Mouse (Mus musculus) cerebellum, adult 18-20 months (tissue): ENCODE results near the gene Rxylt1.

Experiments
- DNase-seq, 2 experiments: peaks; one replicate each; pipeline ENCODE4 v3.0.0; 2021

Rxylt1 gene

DNA sequence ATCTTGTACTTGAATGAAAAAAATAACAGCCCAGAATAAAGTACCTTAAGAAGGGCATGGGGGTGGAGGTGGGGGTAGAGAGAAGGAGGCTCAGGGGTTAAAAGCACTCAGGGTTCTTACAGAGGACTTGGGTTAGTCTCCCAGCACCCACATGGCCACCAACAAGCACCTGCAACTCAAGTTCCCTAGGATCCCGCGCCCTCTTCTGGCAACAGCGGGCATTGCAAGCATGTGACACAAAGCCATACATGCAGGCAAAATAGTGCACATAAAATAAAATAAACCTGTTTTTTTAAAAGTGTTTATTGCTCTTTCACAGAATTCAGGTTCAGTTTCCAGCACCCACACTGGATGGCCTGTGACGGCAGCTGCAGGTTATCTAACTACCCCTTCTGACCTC is 56.8 kb downstream of the Rxylt1 start:
- no peak for DNase-seq

DNA sequence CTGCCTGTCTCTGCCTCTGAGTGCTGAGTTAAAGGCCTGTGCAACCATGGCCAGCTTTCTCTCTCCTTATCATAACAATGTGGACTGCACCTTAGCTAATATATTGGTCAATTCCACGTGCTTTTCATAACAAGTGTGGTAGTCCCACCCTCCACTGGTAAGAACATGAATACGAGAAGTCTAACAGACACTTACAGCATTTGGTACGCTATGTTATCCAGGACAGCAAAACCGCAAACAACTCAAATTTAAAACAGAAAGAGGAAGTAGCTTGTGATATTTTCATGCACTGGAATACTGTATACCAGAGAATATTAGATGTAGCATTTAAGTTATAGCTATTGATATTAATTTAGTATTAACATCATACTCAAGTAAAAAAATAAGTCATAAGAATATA is 57.6 kb downstream of the Rxylt1 start:
- no peak for DNase-seq

DNA sequence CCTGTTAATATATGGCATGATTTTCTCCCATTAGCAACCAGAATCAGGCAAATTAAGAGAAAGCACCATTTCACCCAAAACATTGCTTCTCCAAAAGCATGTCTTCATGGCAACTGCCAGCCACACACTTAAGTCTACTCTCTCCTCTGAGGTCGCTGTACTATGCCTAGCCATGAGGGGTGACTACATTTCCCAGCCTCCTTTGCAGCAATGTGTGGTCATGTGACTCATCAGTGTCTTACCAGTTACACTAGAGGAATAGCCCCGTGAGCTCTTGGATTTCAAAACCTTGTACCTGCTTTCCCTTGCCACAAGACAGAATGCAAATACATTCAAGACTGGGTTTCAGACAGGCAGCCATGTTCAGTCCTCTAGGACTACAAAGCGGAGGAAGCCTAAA is 58.6 kb downstream of the Rxylt1 start:
- no peak for DNase-seq

DNA sequence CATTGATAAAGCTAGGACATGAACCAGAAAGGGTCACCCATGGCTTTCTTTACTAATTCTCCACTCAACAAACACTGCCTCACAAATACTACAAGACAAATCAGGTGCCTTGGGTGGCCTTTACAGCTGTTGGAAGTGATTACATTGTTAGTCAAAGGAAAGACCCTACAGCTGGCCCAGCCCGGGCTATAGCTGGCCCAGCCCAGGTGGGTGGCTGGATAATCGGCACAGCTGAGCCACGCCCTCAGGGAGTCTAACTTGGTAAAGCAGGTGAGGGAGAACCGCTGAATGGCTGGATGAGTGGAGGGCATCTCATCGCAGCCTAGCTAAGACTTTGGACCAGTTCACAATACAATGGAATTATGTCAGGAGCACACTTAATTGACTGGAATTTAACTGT is 63.9 kb downstream of the Rxylt1 start:
- no peak for DNase-seq

DNA sequence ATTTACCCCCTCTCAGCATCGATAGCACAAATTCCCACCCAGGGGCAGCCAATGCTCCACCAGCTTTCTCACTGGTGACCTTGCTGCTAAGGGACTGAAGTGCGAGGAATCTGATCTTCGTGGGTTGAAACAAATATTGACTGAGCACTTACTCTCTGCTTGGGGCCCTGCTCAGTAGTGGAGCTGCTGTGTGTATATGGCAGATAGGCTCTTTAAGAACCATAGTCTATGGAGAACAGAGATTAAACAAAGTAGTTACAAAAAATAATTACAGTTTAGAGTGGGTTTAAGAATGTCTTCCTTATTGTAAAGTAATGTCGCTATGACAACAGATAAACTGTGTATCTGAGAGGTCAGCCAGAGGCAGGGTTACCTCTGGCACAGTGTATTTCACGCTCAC is 66.8 kb downstream of the Rxylt1 start:
- no peak for DNase-seq

DNA sequence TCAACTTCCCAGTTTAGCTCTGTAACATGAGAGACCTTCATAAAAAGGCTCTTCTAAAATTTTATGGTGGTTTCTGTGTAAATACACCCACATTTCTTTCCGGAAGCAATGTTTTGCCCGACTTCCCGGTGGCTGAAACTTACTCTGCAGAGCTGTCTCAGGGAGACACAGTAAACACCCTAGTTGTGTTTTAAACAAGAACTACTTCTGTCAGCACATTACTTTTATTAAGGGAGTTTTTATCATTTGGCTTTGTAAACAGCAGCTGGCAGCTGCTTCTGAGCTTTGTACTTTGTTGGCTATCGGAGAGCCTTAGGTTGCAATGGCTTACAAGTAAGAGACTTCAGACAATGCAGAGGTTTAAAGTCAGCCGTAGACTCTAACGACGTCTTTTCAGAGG is 67.4 kb downstream of the Rxylt1 start:
- no peak for DNase-seq
